Mouse (Mus musculus): ENCODE data around the gene Ccdc188. TPM values are rescaled to one million over a fixed set of nuclear protein-coding genes. Genes with fewer than 3 reads are reported as not detected.

Gene Ccdc188
- total RNA-seq, 1 experiment = not detected

DNA sequence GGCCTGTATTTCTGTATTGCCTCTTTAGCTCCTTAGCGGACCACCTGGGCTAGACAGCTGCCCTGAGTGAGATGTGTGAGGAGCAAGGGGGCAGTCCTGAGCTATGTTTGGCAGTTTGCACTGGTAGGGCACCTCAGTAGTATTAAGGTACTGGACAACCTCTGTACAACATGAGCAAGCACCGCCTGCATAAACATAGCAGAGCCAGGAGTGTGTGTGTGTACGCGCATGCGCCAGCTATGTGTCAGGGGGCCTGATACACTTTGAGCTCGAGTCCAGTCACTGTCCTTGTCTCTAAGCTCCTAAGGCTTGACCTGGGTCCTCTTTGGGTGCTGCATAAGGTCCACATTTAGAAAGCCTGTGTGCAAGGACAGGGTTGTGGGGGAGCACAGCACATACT is 12.9 kb downstream of the Ccdc188 start:
- Histone ChIP-seq H3K9ac (ENCODE audit: insufficient read depth, low read depth, low read length, poor library complexity, severe bottlenecking) (no peak overlapping the region), H3K27ac (ENCODE audit: insufficient read depth, low read depth, low read length, poor library complexity, severe bottlenecking) (no peak overlapping the region), H3K4me3 (ENCODE audit: insufficient read depth in 1 of 2, low read depth in 1 of 2, low read length in 2 of 2, poor library complexity in 1 of 2, severe bottlenecking in 1 of 2) (no peak overlapping the region), H3K9me3 (ENCODE audit: control insufficient read depth, insufficient read depth, low read depth, low read length) (no peaks in the 10 kb centered on the region), H3K36me3 (ENCODE audit: control insufficient read depth, insufficient read depth, low read length, poor library complexity, severe bottlenecking) (peaks cover 18% of the 10 kb centered on the region; the same call in 1 of the 2 replicates), H3K4me1 (ENCODE audit: control insufficient read depth in 2 of 2, insufficient read depth in 2 of 2, low read length in 2 of 2, poor library complexity in 1 of 2) (peaks cover 0 to 5% of the 10 kb centered on the region in 2 experiments; a peak in 1 of 4 replicates)
- no peak for TF ChIP-seq CHD2 (IDR thresholded peaks at IDR 0.05; ENCODE audit: low read depth, low read length)
- no peak for TF ChIP-seq MAFK (IDR thresholded peaks at IDR 0.05; ENCODE audit: insufficient read depth, low read depth, low read length)
- no peak for TF ChIP-seq HCFC1 (IDR thresholded peaks at IDR 0.05; ENCODE audit: borderline replicate concordance, insufficient read depth, low read length)
- TF ChIP-seq ZC3H11A (IDR thresholded peaks at IDR 0.05; ENCODE audit: borderline replicate concordance, low read depth, low read length) = no peak
- TF ChIP-seq ZNF384 (IDR thresholded peaks at IDR 0.05; ENCODE audit: low read depth, low read length) = no peak
- in situ Hi-C loops (cut with MboI; ENCODE audit: low sequenced_read_pairs in 2 of 2, unreplicated experiment in 2 of 2) = no loop called here
- DNase-seq (ENCODE audit: low read depth, low spot score) = no peak

DNA sequence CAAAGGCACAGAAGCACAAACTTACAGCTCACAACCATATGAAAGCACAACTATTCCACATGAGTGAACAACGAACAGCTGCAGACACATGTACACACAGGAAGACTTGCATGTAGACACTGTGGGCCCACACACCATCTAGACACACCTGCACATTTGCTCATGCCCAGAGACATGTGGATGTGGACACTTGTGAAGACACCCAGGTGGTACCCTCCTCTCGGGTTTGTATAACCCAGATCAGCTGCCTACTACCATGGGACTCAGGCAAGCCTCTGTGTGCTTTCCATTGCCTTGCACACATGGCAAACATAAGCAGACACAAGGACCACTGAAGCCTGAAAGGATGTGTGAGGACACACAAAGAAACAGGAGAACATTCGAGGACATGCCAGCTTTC is 13.4 kb downstream of the Ccdc188 start:
- Histone ChIP-seq H3K4me1 (ENCODE audit: control insufficient read depth in 2 of 2, insufficient read depth in 2 of 2, low read length in 2 of 2, poor library complexity in 1 of 2) (peaks cover 0 to 5% of the 10 kb centered on the region in 2 experiments; a peak in 1 of 4 replicates), H3K9ac (ENCODE audit: insufficient read depth, low read depth, low read length, poor library complexity, severe bottlenecking) (no peak overlapping the region), H3K9me3 (ENCODE audit: control insufficient read depth, insufficient read depth, low read depth, low read length) (no peaks in the 10 kb centered on the region), H3K4me3 (ENCODE audit: insufficient read depth in 1 of 2, low read depth in 1 of 2, low read length in 2 of 2, poor library complexity in 1 of 2, severe bottlenecking in 1 of 2) (no peak overlapping the region), H3K27ac (ENCODE audit: insufficient read depth, low read depth, low read length, poor library complexity, severe bottlenecking) (no peak overlapping the region), H3K36me3 (ENCODE audit: control insufficient read depth, insufficient read depth, low read length, poor library complexity, severe bottlenecking) (peaks cover 16% of the 10 kb centered on the region; the same call in 1 of the 2 replicates)
- no peak for TF ChIP-seq MAFK (IDR thresholded peaks at IDR 0.05; ENCODE audit: insufficient read depth, low read depth, low read length)
- no peak for TF ChIP-seq CHD2 (IDR thresholded peaks at IDR 0.05; ENCODE audit: low read depth, low read length)
- TF ChIP-seq ZC3H11A (IDR thresholded peaks at IDR 0.05; ENCODE audit: borderline replicate concordance, low read depth, low read length) = no peak
- in situ Hi-C loops (cut with MboI; ENCODE audit: low sequenced_read_pairs in 2 of 2, unreplicated experiment in 2 of 2) = no loop called here
- no peak for DNase-seq (ENCODE audit: low read depth, low spot score)

DNA sequence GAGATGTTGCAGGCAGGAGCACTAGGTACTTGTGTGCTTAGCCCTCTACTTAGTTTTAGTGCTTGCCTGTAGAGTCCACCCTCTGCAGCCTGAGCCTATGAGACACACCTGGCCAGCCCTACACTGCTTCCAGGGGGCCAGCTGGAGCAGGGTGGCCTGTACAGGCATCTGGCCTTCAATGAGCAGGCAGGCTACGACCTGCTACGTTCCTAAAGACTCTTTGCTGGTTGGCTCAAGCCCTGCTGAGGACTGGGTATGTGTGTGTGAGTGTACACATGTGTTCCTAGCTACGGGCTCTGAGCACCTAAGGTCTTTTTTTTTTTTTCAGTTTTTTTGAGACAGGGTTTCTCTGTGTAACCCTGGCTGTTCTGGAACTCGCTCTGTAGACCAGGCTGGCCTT is 13.8 kb downstream of the Ccdc188 start:
- TF ChIP-seq ZC3H11A (IDR thresholded peaks at IDR 0.05; ENCODE audit: borderline replicate concordance, low read depth, low read length) (no peak), ZNF384 (IDR thresholded peaks at IDR 0.05; ENCODE audit: low read depth, low read length) (no peak), CHD2 (IDR thresholded peaks at IDR 0.05; ENCODE audit: low read depth, low read length) (no peak), MAFK (IDR thresholded peaks at IDR 0.05; ENCODE audit: insufficient read depth, low read depth, low read length) (no peak), HCFC1 (IDR thresholded peaks at IDR 0.05; ENCODE audit: borderline replicate concordance, insufficient read depth, low read length) (no peak)
- Histone ChIP-seq H3K4me3 (ENCODE audit: insufficient read depth in 1 of 2, low read depth in 1 of 2, low read length in 2 of 2, poor library complexity in 1 of 2, severe bottlenecking in 1 of 2) (no peak overlapping the region), H3K36me3 (ENCODE audit: control insufficient read depth, insufficient read depth, low read length, poor library complexity, severe bottlenecking) (peaks cover 14% of the 10 kb centered on the region; the same call in 1 of the 2 replicates), H3K9me3 (ENCODE audit: control insufficient read depth, insufficient read depth, low read depth, low read length) (no peaks in the 10 kb centered on the region), H3K9ac (ENCODE audit: insufficient read depth, low read depth, low read length, poor library complexity, severe bottlenecking) (no peak overlapping the region), H3K27ac (ENCODE audit: insufficient read depth, low read depth, low read length, poor library complexity, severe bottlenecking) (no peak overlapping the region), H3K4me1 (ENCODE audit: control insufficient read depth in 2 of 2, insufficient read depth in 2 of 2, low read length in 2 of 2, poor library complexity in 1 of 2) (peaks cover 0 to 5% of the 10 kb centered on the region in 2 experiments; a peak in 1 of 4 replicates)
- no peak for DNase-seq (ENCODE audit: low read depth, low spot score)
- in situ Hi-C loops (cut with MboI; ENCODE audit: low sequenced_read_pairs in 2 of 2, unreplicated experiment in 2 of 2) = no loop called here

DNA sequence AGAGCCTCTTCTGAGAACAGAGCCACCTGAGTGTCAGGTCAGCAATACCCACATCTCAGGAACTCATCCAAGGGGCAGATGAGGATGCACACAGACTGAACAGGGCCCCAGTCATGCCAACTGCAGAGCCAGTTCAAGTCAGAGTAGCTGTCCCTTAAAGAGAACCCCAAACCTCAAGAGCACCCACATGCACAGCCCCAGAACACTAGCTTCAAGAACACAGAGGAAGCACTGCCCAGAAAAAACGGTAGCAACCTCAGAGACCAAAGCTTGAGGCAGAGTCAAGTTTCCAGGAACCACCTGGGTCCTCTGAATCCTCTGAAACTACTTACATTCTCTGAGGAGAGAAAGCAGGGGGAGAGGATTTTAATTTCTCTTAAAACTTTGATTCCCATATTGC is 15.8 kb downstream of the Ccdc188 start:
- Histone ChIP-seq H3K9me3 (ENCODE audit: control insufficient read depth, insufficient read depth, low read depth, low read length) (no peaks in the 10 kb centered on the region), H3K9ac (ENCODE audit: insufficient read depth, low read depth, low read length, poor library complexity, severe bottlenecking) (no peak overlapping the region), H3K4me3 (ENCODE audit: insufficient read depth in 1 of 2, low read depth in 1 of 2, low read length in 2 of 2, poor library complexity in 1 of 2, severe bottlenecking in 1 of 2) (no peak overlapping the region), H3K27ac (ENCODE audit: insufficient read depth, low read depth, low read length, poor library complexity, severe bottlenecking) (no peak overlapping the region), H3K4me1 (ENCODE audit: control insufficient read depth in 2 of 2, insufficient read depth in 2 of 2, low read length in 2 of 2, poor library complexity in 1 of 2) (peaks cover 0 to 5% of the 10 kb centered on the region in 2 experiments; a peak in 1 of 4 replicates), H3K36me3 (ENCODE audit: control insufficient read depth, insufficient read depth, low read length, poor library complexity, severe bottlenecking) (peaks cover 1% of the 10 kb centered on the region)
- TF ChIP-seq CHD2 (IDR thresholded peaks at IDR 0.05; ENCODE audit: low read depth, low read length) (no peak), ZC3H11A (IDR thresholded peaks at IDR 0.05; ENCODE audit: borderline replicate concordance, low read depth, low read length) (no peak), ZNF384 (IDR thresholded peaks at IDR 0.05; ENCODE audit: low read depth, low read length) (no peak), MAFK (IDR thresholded peaks at IDR 0.05; ENCODE audit: insufficient read depth, low read depth, low read length) (no peak), HCFC1 (IDR thresholded peaks at IDR 0.05; ENCODE audit: borderline replicate concordance, insufficient read depth, low read length) (no peak)
- in situ Hi-C loops (cut with MboI; ENCODE audit: low sequenced_read_pairs in 2 of 2, unreplicated experiment in 2 of 2) = no loop called here
- no peak for DNase-seq (ENCODE audit: low read depth, low spot score)
